Mouse (Mus musculus): ENCODE data around the gene Arid3a.

DNA sequence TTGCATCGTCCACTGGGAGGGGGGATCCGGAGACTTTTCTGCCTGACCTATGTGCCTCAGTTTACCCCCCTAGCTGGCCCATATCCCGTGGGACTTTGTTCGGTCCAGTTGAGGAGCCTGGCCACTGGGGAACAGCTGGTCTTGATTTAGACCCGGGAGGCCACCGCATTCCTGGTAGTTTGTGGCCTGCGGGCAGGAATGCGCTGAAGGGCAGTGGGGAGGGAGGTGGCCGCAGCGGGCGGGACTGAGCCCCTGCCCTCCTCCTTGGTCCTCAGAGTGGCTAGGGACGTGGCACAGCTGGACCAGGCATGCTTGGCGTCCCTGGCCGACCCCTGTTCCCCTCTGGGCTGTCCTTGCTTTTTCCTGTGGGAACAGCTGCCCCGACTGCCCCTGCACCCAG, 63.0 kb downstream of the Arid3a start:
- peak; percentile 34 for TF ChIP-seq POLR2A (IDR thresholded peaks at IDR 0.05; ENCODE audit: insufficient read length, low read depth)
- no peak for TF ChIP-seq USF1 (IDR thresholded peaks at IDR 0.05; ENCODE audit: low read depth)
- TF ChIP-seq POLR2AphosphoS2 (IDR thresholded peaks at IDR 0.05; ENCODE audit: insufficient read length, low read depth): peak; percentile 43
